Comparison of ENCODE assay signal across 8 mouse cellular contexts in the genomic region with DNA sequence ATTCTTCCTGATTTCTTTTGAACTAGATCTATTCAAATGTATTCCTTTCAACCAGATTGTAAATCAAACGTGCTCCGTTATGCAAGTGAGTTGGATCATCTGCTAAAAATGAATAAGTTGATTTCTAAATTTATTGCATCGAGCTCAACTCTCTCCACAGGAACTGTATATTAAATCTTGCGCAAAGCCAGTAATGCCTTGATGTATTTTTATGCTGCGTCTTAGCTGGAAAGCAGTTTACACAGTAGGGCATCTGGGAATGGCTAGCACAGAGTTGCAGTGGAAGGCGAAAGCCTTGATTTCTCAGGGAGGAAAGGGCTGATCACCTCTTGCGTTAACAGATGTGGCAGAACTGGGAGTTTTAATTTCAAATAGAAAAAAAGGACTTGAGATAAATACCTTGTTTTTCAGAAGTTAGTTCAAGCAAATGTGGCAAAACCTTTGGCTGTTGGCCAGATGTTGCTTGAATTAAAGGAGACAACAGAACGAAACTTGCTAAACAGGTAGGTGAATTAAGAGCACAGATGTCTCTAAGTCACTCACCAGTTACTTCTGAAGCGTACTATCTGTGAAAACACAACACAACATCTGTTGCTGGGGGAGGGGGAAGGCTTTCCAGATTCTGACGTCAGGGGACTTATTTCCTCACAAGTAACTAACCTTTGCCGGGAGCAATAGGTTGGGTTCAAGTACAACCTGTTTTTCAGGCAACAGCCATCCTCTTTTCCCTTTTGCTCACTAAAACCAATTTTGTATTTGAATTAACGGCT. TPM values are rescaled to one million over a fixed set of nuclear protein-coding genes. Genes with fewer than 3 reads are reported as not detected.
A peak's percentile ranks its signal among the peaks of the same experiment; 100 is the strongest.
DNase-seq lines count a peak whose midpoint lies in the region; ATAC-seq and TF ChIP-seq lines count a peak whose summit lies in the region.

No protein-coding gene starts in this region.

- H3K4me1 ChIP-seq in testis, adult 2 months (ENCODE audit: control insufficient read depth, insufficient read depth, low read length) = peaks cover 2% of the 10 kb centered on the region
- H3K4me1 ChIP-seq in hindbrain, embryonic 10.5 days (replicated peaks) = peaks cover 15% of the 10 kb centered on the region
- H3K4me1 ChIP-seq in liver, embryonic 14.5 days (replicated peaks; ENCODE audit: control insufficient read depth in 2 of 2, insufficient read depth in 2 of 2, low read length in 1 of 2) = peaks cover 9% of the 10 kb centered on the region in 2 experiments
- peaks cover 6% of the 10 kb centered on the region; the same call in 1 of the 2 replicates for H3K4me1 ChIP-seq in small intestine, adult 2 months (ENCODE audit: control insufficient read depth, insufficient read depth, insufficient read length, low read length)

- no peaks in the 10 kb centered on the region for H3K27me3 ChIP-seq in testis, adult 2 months (ENCODE audit: control insufficient read depth, insufficient read depth, low read length)
- H3K27me3 ChIP-seq in hindbrain, embryonic 10.5 days (ENCODE audit: insufficient read depth, poor library complexity, severe bottlenecking) = no peaks in the 10 kb centered on the region
- H3K27me3 ChIP-seq in liver, embryonic 14.5 days (ENCODE audit: control insufficient read depth, insufficient read depth, low read length) = no peaks in the 10 kb centered on the region
- H3K27me3 ChIP-seq in small intestine, adult 2 months (ENCODE audit: control insufficient read depth, insufficient read depth, low read length) = no peaks in the 10 kb centered on the region

- peak overlapping the region; percentile 95 for H3K27ac ChIP-seq in testis, adult 2 months (ENCODE audit: control insufficient read depth, insufficient read depth, low read depth, low read length)
- peak overlapping the region; percentile 92 for H3K27ac ChIP-seq in hindbrain, embryonic 10.5 days
- peak overlapping the region; percentile 4 for H3K27ac ChIP-seq in liver, embryonic 14.5 days
- peak overlapping the region; percentile 68; the same call in 1 of the 2 replicates for H3K27ac ChIP-seq in small intestine, adult 2 months (ENCODE audit: insufficient read depth, low read depth, low read length)

- no peak for TF ChIP-seq POLR2A in testis, adult 2 months (IDR thresholded peaks at IDR 0.05; ENCODE audit: control insufficient read depth, low read depth, low read length)
- TF ChIP-seq POLR2A in small intestine, adult 2 months (IDR thresholded peaks at IDR 0.05; ENCODE audit: low read depth, low read length) = no peak

- H3K9me3 ChIP-seq in hindbrain, embryonic 10.5 days = no peaks in the 10 kb centered on the region
- no peaks in the 10 kb centered on the region for H3K9me3 ChIP-seq in liver, embryonic 14.5 days (ENCODE audit: control insufficient read depth, low read length)

- peak overlapping the region; percentile 92 for H3K4me2 ChIP-seq in liver, embryonic 14.5 days (ENCODE audit: low read depth)

- TF ChIP-seq EP300 in liver, embryonic 14.5 days (IDR thresholded peaks at IDR 0.05; ENCODE audit: low read depth) = peak; percentile 70

- peak overlapping the region; percentile 98 for H3K4me3 ChIP-seq in testis, adult 2 months (ENCODE audit: control insufficient read depth, low read depth, low read length)
- H3K4me3 ChIP-seq in hindbrain, embryonic 10.5 days = peak overlapping the region; percentile 74
- H3K4me3 ChIP-seq in liver, embryonic 14.5 days (ENCODE audit: insufficient read depth in 1 of 2, low read depth in 2 of 2, low read length in 2 of 2) = peak overlapping the region; percentile 56 to 79
- H3K4me3 ChIP-seq in small intestine, adult 2 months (ENCODE audit: low read depth, low read length) = peak overlapping the region; percentile 92

- WGBS in hindbrain, embryonic 10.5 days = 48% methylated on average over 12 of the region's 12 CpGs
- 41% methylated on average over 12 of the region's 12 CpGs for WGBS in liver, embryonic 14.5 days (ENCODE audit: insufficient replicate concordance)
- 39% methylated on average over 12 of the region's 12 CpGs for WGBS in small intestine, adult 2 months

- ATAC-seq in liver, embryonic 14.5 days (ENCODE audit: insufficient read depth) = peak; percentile 62

- H3K36me3 ChIP-seq in testis, adult 2 months (ENCODE audit: control insufficient read depth, insufficient read depth, low read length) = no peaks in the 10 kb centered on the region
- H3K36me3 ChIP-seq in hindbrain, embryonic 10.5 days = no peaks in the 10 kb centered on the region
- no peaks in the 10 kb centered on the region for H3K36me3 ChIP-seq in liver, embryonic 14.5 days (replicated peaks; ENCODE audit: control insufficient read depth, insufficient read depth, low read depth)
- no peaks in the 10 kb centered on the region for H3K36me3 ChIP-seq in small intestine, adult 2 months (ENCODE audit: control insufficient read depth, insufficient read depth, low read length)

- TF ChIP-seq CTCF in testis, adult 2 months (IDR thresholded peaks at IDR 0.05; ENCODE audit: control insufficient read depth, insufficient read depth, insufficient replicate concordance, low read depth, low read length) = no peak
- no peak for TF ChIP-seq CTCF in liver, embryonic 14.5 days (IDR thresholded peaks at IDR 0.05; ENCODE audit: low read depth)
- TF ChIP-seq CTCF in small intestine, adult 2 months (IDR thresholded peaks at IDR 0.05; ENCODE audit: extremely low read depth, insufficient read length, insufficient replicate concordance, low read depth, low read length) = no peak

- DNase-seq in cerebellum, postnatal 10 days = peak; percentile 44 to 58
- DNase-seq in cerebellum, adult 8-10 months = no peak
- no peak for DNase-seq in testis, postnatal 10 days (ENCODE audit: low spot score)
- no peak for DNase-seq in hindbrain, embryonic 10.5 days (ENCODE audit: low spot score)
- peak; percentile 67 to 79 (median 69) for DNase-seq in liver, embryonic 14.5 days (ENCODE audit: low read depth in 3 of 3, low spot score in 3 of 3)
- DNase-seq in urinary bladder, postnatal 10 days (ENCODE audit: low spot score) = no peak

- H3K9ac ChIP-seq in liver, embryonic 14.5 days (replicated peaks) = peak overlapping the region; percentile 29

RNA-seq across cellular contexts. Expression of a gene that starts 0.7 kb away (rescaled TPM):
- polyA plus RNA-seq in testis, adult 2 months (2012; rRNA removed) = 14.3 and 16.2 TPM in 2 replicates
- 9.8 and 10.3 TPM in 2 replicates for polyA plus RNA-seq in hindbrain, embryonic 10.5 days (2016; fragmentation: Nextera tagmentation; extraction: Ambion mirVana)
- polyA plus RNA-seq in liver, embryonic 14.5 days (2012; rRNA removed) = 2.2 and 3.1 TPM in 2 replicates
- polyA plus RNA-seq in liver, embryonic 14.5 days (2014; fragmentation: Nextera tagmentation; extraction: Ambion mirVana) = 3.8 and 4.3 TPM in 2 replicates
- polyA plus RNA-seq in small intestine, adult 2 months (2012; rRNA removed) = 1.8 and 1.9 TPM in 2 replicates

RNA-seq across cellular contexts. Expression of a gene that starts 24.8 kb away (rescaled TPM):
- polyA plus RNA-seq in testis, adult 2 months (2012; rRNA removed) = not detected in 2 replicates
- not detected in 2 replicates for polyA plus RNA-seq in hindbrain, embryonic 10.5 days (2016; fragmentation: Nextera tagmentation; extraction: Ambion mirVana)
- not detected in 2 replicates for polyA plus RNA-seq in liver, embryonic 14.5 days (2012; rRNA removed)
- polyA plus RNA-seq in liver, embryonic 14.5 days (2014; fragmentation: Nextera tagmentation; extraction: Ambion mirVana) = not detected in 2 replicates
- not detected in 2 replicates for polyA plus RNA-seq in small intestine, adult 2 months (2012; rRNA removed)

RNA-seq across cellular contexts. Expression of a gene that starts 28.7 kb away (rescaled TPM):
- 102 and 132 TPM in 2 replicates for polyA plus RNA-seq in testis, adult 2 months (2012; rRNA removed)
- polyA plus RNA-seq in hindbrain, embryonic 10.5 days (2016; fragmentation: Nextera tagmentation; extraction: Ambion mirVana) = 38.2 and 42.6 TPM in 2 replicates
- 14.4 and 17.4 TPM in 2 replicates for polyA plus RNA-seq in liver, embryonic 14.5 days (2012; rRNA removed)
- polyA plus RNA-seq in liver, embryonic 14.5 days (2014; fragmentation: Nextera tagmentation; extraction: Ambion mirVana) = 28.1 and 33.4 TPM in 2 replicates
- polyA plus RNA-seq in small intestine, adult 2 months (2012; rRNA removed) = 0.05 and 0.08 TPM in 2 replicates

Comparison
In these comparisons a context has a peak if more than half of its experiments do, and no peak if none do; other contexts are left out.
1. DNase-seq: peak in cerebellum, postnatal 10 days (2 of 2) and liver, embryonic 14.5 days (3 of 3); none in cerebellum, adult 8-10 months (single experiment), testis, postnatal 10 days (single experiment), hindbrain, embryonic 10.5 days (single experiment) and urinary bladder, postnatal 10 days (single experiment).
2. H3K27ac ChIP-seq: peak in every context shown above with its lines; median percentile 95 in testis, adult 2 months; 92 in hindbrain, embryonic 10.5 days; 68 in small intestine, adult 2 months; 4 in liver, embryonic 14.5 days.
3. RNA of a gene that starts 28.7 kb away (polyA plus RNA-seq): 102 to 132 TPM in testis, adult 2 months, 38.2 to 42.6 TPM in hindbrain, embryonic 10.5 days and 14.4 to 33.4 TPM in liver, embryonic 14.5 days; 0.05 to 0.08 TPM in small intestine, adult 2 months; every median in the first group is over 10 times any median in the second.
4. Peak in every context shown above with its lines, with median percentiles within 50 percentile points of each other: H3K4me3 ChIP-seq.